In the genomic region with DNA sequence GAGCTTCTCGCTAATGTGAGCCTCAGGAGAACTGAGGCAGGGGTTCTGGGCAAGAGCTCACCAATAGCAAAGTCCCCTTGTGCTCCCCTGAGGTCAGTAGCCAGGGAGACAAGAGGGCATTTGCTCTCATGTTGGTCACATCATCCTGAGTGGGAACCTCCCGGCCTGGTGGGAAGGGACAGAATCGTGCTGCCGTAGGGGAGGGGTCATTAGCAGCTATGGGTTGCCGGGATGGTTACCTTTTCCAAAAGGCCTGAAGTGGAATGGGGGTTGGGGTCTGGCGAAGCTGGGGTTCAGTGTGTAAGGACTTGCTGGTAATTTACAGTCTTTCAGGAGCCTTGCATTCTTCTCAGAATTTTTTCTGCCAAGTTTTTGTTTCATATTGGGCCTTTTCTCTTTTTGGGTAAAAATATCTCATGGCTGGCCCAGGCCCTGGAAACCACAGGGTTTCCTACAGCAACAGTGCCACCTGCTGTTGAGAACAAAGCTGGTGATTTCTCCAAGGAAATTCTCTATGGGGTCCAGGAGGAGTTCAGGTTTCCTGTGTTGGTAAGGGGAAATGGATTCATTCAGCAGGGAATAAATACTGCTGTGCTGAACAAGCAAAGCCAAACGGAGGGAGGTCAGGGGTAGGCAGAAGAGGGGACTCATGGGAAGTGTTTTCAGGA, we compare ENCODE assay signal across 9 mouse cellular contexts.
A peak's percentile ranks its signal among the peaks of the same experiment; 100 is the strongest.
DNase-seq lines count a peak whose midpoint lies in the region; ATAC-seq and TF ChIP-seq lines count a peak whose summit lies in the region.
"Had no signal": no experiment of that assay in that cellular context is flagged by ENCODE, and none has a peak within 500 bp of the region (broad histone marks: within the 10 kb centered on the region; RNA-seq: fewer than 3 reads in every experiment).

No protein-coding gene starts in this region.

- no peak overlapping the region for H3K27ac ChIP-seq in kidney, adult 2 months (ENCODE audit: insufficient read depth, low read depth, low read length)
- H3K27ac ChIP-seq in forebrain, embryonic 13.5 days = no peak overlapping the region
- H3K27ac ChIP-seq in hindbrain, embryonic 12.5 days = no peak overlapping the region
- H3K27ac ChIP-seq in midbrain, embryonic 14.5 days (replicated peaks; ENCODE audit: low read depth, low read length) = no peak overlapping the region

- no peaks in the 10 kb centered on the region for H3K9me3 ChIP-seq in forebrain, embryonic 13.5 days (replicated peaks)
- no peaks in the 10 kb centered on the region for H3K9me3 ChIP-seq in hindbrain, embryonic 12.5 days (replicated peaks)
- H3K9me3 ChIP-seq in midbrain, embryonic 14.5 days (ENCODE audit: control insufficient read depth, low read length) = no peaks in the 10 kb centered on the region

- ATAC-seq in forebrain, embryonic 13.5 days = peak; percentile 77
- peak; percentile 26; the same call in 1 of the 2 replicates for ATAC-seq in hindbrain, embryonic 12.5 days (ENCODE audit: low FRiP score)
- ATAC-seq in midbrain, embryonic 14.5 days (ENCODE audit: low FRiP score, low TSS enrichment) = 0 out of 2 replicates have a peak, but pooled peaks have one; percentile 20

- DNase-seq in kidney, adult 2 months = peak; percentile 32
- DNase-seq in kidney, adult 11 months = no peak
- DNase-seq in c-Kit-positive CD71-negative TER-119-negative erythroid progenitor cells, embryonic 14.5 days (ENCODE audit: low read depth) = peak; percentile 13
- DNase-seq in left cerebral cortex, adult 9 months (ENCODE audit: low spot score in 2 of 2) = peak; percentile 30 to 71
- DNase-seq in midbrain, embryonic 14.5 days = peak; percentile 91
- peak; percentile 45 for DNase-seq in thymus, postnatal 14 days

- no peak overlapping the region for H3K4me3 ChIP-seq in kidney, adult 2 months (ENCODE audit: insufficient read depth, low read depth, low read length)
- H3K4me3 ChIP-seq in forebrain, embryonic 13.5 days = no peak overlapping the region
- H3K4me3 ChIP-seq in hindbrain, embryonic 12.5 days = no peak overlapping the region
- no peak overlapping the region for H3K4me3 ChIP-seq in midbrain, embryonic 14.5 days (replicated peaks; ENCODE audit: low read depth, low read length)
- H3K4me3 ChIP-seq: myocyte had no signal

- WGBS in kidney, adult 2 months = 51% methylated on average over 7 of the region's 7 CpGs
- WGBS in forebrain, embryonic 13.5 days = 27% methylated on average over 7 of the region's 7 CpGs
- WGBS in hindbrain, embryonic 12.5 days = 34% methylated on average over 7 of the region's 7 CpGs
- 41% methylated on average over 7 of the region's 7 CpGs for WGBS in midbrain, embryonic 14.5 days

- peak overlapping the region; percentile 18; the same call in 1 of the 2 replicates for H3K4me2 ChIP-seq in forebrain, embryonic 13.5 days
- H3K4me2 ChIP-seq in hindbrain, embryonic 12.5 days (replicated peaks) = no peak overlapping the region
- H3K4me2 ChIP-seq in midbrain, embryonic 14.5 days (ENCODE audit: low read length) = no peak overlapping the region

- no peak overlapping the region for H3K9ac ChIP-seq in forebrain, embryonic 13.5 days
- H3K9ac ChIP-seq in hindbrain, embryonic 12.5 days = no peak overlapping the region
- H3K9ac ChIP-seq in midbrain, embryonic 14.5 days (replicated peaks; ENCODE audit: low read length) = no peak overlapping the region

- H3K27me3 ChIP-seq in kidney, adult 2 months (replicated peaks; ENCODE audit: control insufficient read depth, insufficient read depth, low read length) = no peaks in the 10 kb centered on the region
- no peaks in the 10 kb centered on the region for H3K27me3 ChIP-seq in forebrain, embryonic 13.5 days
- H3K27me3 ChIP-seq in hindbrain, embryonic 12.5 days = no peaks in the 10 kb centered on the region
- no peaks in the 10 kb centered on the region for H3K27me3 ChIP-seq in midbrain, embryonic 14.5 days (ENCODE audit: control insufficient read depth, insufficient read depth, low read length)

- TF ChIP-seq POLR2A in kidney, adult 2 months (IDR thresholded peaks at IDR 0.05; ENCODE audit: low read depth, low read length) = no peak

- peak; percentile 44 for TF ChIP-seq CTCF in kidney, adult 2 months (conservative IDR thresholded peaks at IDR 0.05; ENCODE audit: insufficient read depth, insufficient read length, low read depth, low read length)

- H3K36me3 ChIP-seq in kidney, adult 2 months (ENCODE audit: control insufficient read depth, insufficient read depth, low read length) = no peaks in the 10 kb centered on the region
- no peaks in the 10 kb centered on the region for H3K36me3 ChIP-seq in forebrain, embryonic 13.5 days (ENCODE audit: poor library complexity, severe bottlenecking)
- H3K36me3 ChIP-seq in hindbrain, embryonic 12.5 days = no peaks in the 10 kb centered on the region
- H3K36me3 ChIP-seq in midbrain, embryonic 14.5 days (ENCODE audit: control insufficient read depth, insufficient read depth, low read length) = no peaks in the 10 kb centered on the region

- H3K4me1 ChIP-seq in kidney, adult 2 months (ENCODE audit: control insufficient read depth, insufficient read depth, low read length) = no peaks in the 10 kb centered on the region
- peaks cover 6% of the 10 kb centered on the region for H3K4me1 ChIP-seq in forebrain, embryonic 13.5 days
- H3K4me1 ChIP-seq in hindbrain, embryonic 12.5 days = peaks cover 4% of the 10 kb centered on the region; the same call in 1 of the 2 replicates
- peaks cover 5% of the 10 kb centered on the region; the same call in 1 of the 2 replicates for H3K4me1 ChIP-seq in midbrain, embryonic 14.5 days (ENCODE audit: control insufficient read depth, insufficient read depth, low read length)

Comparison
In these comparisons a context has a peak if more than half of its experiments do, and no peak if none do; other contexts are left out.
1. ATAC-seq: peak in every context shown above with its lines; median percentile 77 in forebrain, embryonic 13.5 days; 26 in hindbrain, embryonic 12.5 days; 20 in midbrain, embryonic 14.5 days.